Mouse (Mus musculus) heart, adult 11 months (tissue): Measurements from ENCODE around the gene Frs2.

Experiments used
- DNase-seq: peaks from one replicate; pipeline ENCODE4 v3.0.0; 2022

Gene Frs2

GRCm38 (mm10) chr10:117148361-117149003 lies at the start of gene Frs2:
Frs2 (minus strand) TSS chr10:117148534.
- DNase-seq = peak; percentile 100

DNA sequence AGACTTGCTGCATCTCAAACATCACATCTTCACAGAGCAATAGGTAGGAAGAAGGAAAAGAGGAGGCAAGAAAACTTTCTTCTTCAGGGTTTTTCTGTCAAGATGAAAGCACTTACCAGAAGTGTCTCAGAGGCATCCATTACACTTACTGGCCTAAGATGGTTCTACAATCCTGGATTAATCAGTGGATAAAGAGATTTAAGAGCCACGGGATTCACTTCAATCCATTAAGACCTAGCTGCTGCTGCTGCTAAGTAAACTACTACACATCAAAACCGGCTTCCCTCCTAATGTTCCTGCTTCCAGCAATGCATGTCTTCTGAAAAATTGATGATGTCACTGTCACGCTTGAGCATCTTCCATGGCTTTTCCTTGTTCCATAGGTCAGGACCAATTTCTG lies 48.4 kb upstream of the Frs2 start:
- DNase-seq = no peak

GRCm38 (mm10) chr10:117195748-117196147 lies 47.4 kb upstream of the Frs2 start:
- DNase-seq = no peak

DNA sequence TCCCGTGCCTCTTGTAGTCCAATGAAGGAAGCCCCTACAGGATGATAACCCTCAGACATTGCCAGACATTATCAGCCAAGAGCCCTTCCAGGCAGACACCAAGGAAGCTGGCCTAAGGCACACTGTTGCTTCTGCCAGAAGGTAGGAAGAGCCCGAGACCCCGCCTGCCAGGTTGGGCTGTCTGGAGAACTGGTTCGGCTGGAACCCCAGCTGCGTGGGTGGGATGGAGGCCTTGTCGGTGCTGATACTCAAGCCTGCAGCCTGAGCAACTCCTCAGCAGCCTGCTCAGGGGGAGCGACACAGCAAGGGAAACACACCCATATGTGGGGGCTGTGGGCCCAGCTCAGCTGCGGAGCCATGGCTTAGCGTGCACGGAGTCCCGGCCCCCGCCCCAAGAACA lies 46.7 kb upstream of the Frs2 start:
- DNase-seq = no peak

GRCm38 (mm10) chr10:117193364-117193763 lies 45.0 kb upstream of the Frs2 start:
- DNase-seq = no peak

GRCm38 (mm10) chr10:117185399-117186089 lies 37.2 kb upstream of the Frs2 start:
- DNase-seq = no peak

- no peak for DNase-seq
These were observed 32.8 kb upstream of the Frs2 start for GRCm38 (mm10) chr10:117181098-117181497.

- DNase-seq = no peak
These were observed 26.3 kb upstream of the Frs2 start for GRCm38 (mm10) chr10:117174645-117175044.

DNA sequence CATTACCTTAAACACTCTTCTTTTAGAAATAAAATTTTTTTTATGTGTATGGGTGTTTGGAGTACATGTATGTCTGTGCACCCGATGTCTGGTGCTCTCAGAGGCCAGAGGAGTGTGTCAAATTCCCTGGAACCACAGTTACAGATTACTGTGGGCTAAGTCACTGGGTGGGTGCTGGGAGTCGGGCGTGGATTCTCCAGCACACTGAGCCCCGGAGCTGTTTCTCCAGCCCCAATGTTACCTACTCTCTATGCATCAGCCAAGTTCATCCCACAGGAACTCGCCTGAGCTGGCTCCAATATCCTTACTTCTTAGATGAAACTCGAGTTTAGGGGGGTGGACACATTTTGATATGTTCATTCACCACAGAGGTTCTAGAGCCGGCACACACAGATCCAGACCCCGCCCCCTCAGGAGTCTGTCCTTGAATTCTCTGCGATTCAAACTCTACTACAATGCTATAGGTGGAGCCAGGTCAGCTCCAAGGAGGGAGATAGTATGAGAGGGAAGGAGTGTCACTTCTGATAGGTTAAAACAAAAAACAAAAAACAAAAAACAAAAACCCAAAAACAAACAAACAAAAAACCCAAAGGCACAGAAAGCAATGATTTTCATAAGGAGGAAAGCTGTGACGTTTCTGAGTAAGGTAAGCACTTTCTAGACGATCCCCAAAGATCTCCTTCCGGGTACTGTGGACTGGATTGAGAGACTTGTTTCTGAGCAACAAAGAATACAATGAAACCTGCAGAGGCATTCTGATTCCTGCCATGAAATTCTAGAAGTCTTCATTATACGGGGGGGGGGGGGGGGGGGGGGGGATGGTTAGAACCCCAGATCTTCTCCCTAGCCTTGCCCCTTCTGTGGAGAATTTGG lies 25.5 kb upstream of the Frs2 start:
- no peak for DNase-seq

GRCm38 (mm10) chr10:117173111-117173510 lies 24.8 kb upstream of the Frs2 start:
- no peak for DNase-seq

DNA sequence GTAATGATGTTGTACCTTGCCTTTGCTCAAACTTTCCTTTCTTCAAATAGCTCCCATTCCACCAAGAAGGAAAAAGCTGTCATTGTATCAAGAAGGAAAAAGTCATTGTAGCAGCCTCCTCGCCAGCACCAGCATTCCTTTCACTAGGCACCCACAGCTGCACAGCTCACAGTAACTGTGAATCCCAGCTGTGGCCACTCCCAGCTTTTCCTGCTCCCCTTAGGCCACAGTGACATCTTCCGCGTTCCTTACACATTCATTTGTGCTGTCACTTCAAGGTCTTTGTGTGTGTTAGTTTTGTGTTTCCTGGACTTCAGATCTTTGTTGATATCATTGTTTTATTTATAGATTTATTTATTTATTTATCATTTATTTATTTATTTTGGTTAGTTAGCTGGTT lies 23.7 kb upstream of the Frs2 start:
- DNase-seq = no peak

DNA sequence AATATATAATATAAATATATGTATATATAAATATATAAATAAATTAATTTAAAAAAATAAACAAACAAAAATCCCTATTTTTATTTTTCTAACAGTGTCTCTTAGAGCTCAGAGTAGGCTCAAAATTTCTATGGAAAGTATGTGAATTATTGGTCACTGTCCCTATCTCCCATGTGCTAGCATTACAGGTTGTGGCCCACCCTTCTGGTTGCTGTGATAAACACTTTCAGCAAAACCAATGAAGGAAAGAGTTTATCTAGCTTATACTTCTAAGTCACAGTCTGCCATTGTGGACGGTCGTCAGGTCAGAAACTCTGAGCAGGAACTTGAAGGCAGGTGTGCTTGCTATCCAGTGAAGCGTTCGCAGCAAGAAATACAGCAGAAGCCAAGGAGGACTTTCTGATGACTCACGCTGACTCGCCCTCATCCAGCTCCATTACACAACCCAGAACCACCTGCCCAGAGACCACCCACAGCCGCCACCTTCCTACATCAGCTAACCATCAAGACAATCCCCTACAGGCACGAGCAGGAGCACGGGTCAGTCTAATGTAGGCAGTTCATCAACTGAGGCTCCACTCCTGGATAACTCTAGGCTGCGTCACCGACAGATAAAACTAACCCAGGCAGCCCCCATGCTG lies 18.6 kb upstream of the Frs2 start:
- DNase-seq = no peak

- no peak for DNase-seq
These were observed 14.3 kb upstream of the Frs2 start for GRCm38 (mm10) chr10:117162662-117163061.

- DNase-seq = no peak
These were observed 11.8 kb upstream of the Frs2 start for GRCm38 (mm10) chr10:117160099-117160498.

DNA sequence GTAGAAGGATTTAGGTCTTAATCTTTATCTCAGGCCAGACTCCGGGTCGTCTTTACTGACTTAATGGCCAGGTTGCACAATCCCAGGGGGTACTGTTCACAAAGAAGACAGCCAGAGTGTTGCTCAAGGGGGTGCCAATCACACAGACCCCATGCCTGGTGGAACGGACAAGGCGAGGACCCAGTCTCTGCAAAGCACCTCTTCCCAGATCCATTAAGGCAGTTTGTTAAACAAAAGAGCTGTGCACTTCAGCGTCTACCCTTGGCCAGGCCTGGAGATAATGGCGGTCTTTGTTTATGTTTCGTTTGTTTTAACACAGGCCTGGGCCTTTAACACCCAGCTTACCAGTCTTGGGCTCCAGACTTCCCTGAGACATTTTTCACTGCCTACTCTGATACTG lies 3.9 kb upstream of the Frs2 start:
- DNase-seq = peak; percentile 24

DNA sequence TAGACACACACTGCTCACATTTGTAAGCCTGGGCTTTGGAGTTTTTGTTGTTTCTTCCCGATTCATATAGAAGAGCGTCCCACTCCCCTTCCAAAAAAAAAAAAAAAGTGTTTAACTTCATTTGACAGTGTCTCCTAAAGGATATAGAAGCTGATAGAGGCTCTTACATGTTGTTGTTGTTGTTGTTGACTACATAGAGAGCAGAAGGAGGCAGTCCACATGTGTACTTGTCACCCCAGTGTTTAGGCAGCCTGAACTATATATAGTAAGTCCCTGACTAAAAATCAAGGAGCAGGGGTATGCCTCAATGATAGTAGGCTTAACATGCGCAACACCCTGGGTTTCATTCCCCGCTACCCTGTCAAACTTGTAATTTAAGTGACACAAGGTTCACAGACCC lies 3.3 kb upstream of the Frs2 start:
- DNase-seq = peak; percentile 10

- DNase-seq = peak; percentile 58
These were observed 2.9 kb upstream of the Frs2 start for GRCm38 (mm10) chr10:117151241-117151640.

- DNase-seq = peak; percentile 82
These were observed 2.4 kb upstream of the Frs2 start for GRCm38 (mm10) chr10:117150764-117151163.

GRCm38 (mm10) chr10:117149942-117150617 lies 1.7 kb upstream of the Frs2 start:
- DNase-seq = peak; percentile 94

DNA sequence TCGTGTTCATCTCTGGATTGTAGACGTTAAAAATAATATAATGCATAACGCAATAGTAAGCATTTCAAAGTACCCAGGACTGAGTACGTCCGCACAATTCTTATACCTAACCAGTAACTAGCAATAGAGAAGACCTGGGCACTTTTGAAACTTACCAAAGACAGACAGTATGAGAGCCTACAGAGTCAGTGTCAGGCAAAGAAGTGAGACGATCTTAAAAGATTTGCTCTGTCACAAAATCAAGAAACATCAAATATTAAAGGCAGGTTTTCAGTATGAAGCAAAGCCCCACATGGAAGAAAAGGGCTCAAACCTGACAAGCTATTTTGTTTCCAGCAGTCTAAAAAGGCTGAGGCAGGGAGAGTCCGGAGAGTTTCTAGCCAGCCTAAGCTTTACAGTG lies 907 bp upstream of the Frs2 start:
- DNase-seq = peak; percentile 41

GRCm38 (mm10) chr10:117147463-117148360 lies 622 bp downstream of the Frs2 start:
- DNase-seq = peak; percentile 95

- DNase-seq = peak; percentile 87
These were observed 1.9 kb downstream of the Frs2 start for GRCm38 (mm10) chr10:117146421-117146820.
